Mouse (Mus musculus): ENCODE measurements around the gene Ttc21a.

DNA sequence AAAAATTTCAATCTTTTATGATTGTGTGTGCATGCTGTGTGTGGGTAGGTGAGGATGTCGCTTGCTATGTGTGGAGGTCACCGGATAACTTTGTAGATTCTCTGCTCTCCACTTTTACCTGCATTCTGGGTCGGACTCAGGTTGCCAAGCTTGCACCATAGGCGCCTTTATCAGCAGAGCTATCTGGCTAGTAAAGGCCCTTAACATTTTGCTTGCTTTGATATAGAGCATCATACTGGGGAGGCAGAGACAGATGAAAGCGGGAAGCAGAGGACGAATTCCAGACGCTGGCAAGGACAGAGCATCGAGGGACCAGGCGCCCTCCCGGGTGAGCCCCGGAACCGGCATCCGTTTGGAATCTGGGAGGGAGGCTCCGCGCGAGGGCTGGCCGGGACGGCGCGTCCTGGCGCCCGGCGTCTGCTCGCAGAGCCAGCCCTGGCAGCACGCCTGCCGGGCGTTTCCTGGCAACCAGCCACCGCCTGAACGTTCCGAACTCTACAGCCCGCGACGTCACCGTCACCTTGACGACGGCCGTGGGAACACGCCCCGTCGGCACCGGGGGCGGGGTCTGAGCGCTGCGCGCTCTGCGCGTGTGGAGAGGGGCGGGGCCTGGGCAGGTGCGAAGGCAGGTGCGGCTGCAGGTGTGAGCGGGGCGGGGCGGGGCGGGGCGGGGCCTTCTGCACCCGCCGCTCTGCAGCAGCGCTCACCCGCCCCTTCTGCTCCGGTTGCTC lies 73.5 kb downstream of the Ttc21a start:
- no peak for TF ChIP-seq CTCF (IDR thresholded peaks at IDR 0.05; ENCODE audit: low read depth, low read length)
- TF ChIP-seq POLR2AphosphoS5 (IDR thresholded peaks at IDR 0.05; ENCODE audit: insufficient replicate concordance, low read depth, low read length): no peak
- TF ChIP-seq GATA1 (IDR thresholded peaks at IDR 0.05; ENCODE audit: borderline replicate concordance, low read length): no peak
- no peak for TF ChIP-seq TAL1 (conservative IDR thresholded peaks at IDR 0.05; ENCODE audit: low read depth, low read length)
- no peak for TF ChIP-seq GATA2 (IDR thresholded peaks at IDR 0.05; ENCODE audit: borderline replicate concordance, low read depth, low read length)

Data from G1E (cell line).